Mouse (Mus musculus) heart, postnatal 14 days (tissue): ENCODE measurements around the gene Slc2a5. TPM values are rescaled to one million over a fixed set of nuclear protein-coding genes. Genes with fewer than 3 reads are reported as not detected.

Source experiments
- DNase-seq, 2 experiments: peaks; one replicate each; pipeline ENCODE4 v3.0.0; 2021 to 2022
- intact Hi-C: fragments of 180-260 bp; cut with DNase I; formaldehyde crosslinking; loops from one replicate; pipeline ENCODE4 v1.15.1; 2025
- total RNA-seq, 2 experiments: library from RNA; stranded (reverse); gene quantifications; 2 replicates each; pipeline ENCODE4 v1.2.3; 2021

Slc2a5 gene
- total RNA-seq, 2 experiments from 2014 or later, result 0.17 TPM; not detected in 1

DNA sequence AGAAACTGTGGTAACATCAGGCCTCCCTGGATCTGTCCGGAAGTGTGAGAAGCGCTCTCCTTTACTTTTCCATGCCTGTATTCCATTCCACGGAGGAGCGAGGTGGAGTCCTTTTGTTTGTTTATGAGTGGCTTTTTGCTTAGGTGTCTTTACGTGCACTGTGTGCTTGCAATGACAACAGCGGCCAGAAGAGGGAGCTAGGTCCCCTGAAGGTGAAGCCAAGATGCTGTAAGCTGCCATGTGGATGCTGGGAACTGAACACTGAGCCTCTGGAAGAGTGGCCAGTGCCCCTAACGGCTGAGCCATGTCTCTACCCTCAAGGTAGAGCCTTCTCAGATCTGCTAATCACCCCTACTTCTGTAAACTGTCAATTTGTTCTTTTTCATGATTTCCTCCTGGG, 62.2 kb downstream of the Slc2a5 start:
- intact Hi-C loops, result no loop called here
- no peak for DNase-seq

DNA sequence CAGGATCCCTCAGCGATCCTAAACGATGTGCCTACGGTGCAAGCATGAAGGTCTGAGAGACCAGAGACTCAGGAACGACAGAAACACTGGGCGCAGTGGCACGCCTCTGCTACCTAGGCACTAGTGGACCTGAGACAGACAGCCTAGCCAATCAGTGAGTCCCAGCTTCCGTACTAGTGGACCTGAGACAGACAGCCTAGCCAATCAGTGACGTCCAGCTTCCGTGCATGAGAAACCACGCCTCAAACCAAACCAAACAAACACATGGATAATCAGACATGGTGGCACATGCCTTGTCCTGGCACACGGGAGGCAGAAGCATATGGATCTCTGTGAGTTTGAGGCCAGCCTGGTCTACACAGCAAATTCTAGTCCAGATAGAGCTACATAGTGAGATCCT, 69.2 kb downstream of the Slc2a5 start:
- DNase-seq, result no peak
- intact Hi-C loops, result no loop called here

- intact Hi-C loops, result no loop called here
- DNase-seq, result no peak
Observed at GRCm38 (mm10) chr4:150192199-150192598, 73.1 kb downstream of the Slc2a5 start.

Other genes with a start within 250 kb of the Slc2a5 start
- 10 to 100 TPM; 44.8 to 49.3 TPM for gene Spsb1, start 164.2 kb upstream of the Slc2a5 start, total RNA-seq
- 10 to 100 TPM; 41.0 to 45.9 TPM for gene H6pd, start 110.3 kb upstream of the Slc2a5 start, total RNA-seq
- 10 to 100 TPM; 29.5 to 33.7 TPM for gene Gpr157, start 31.9 kb upstream of the Slc2a5 start, total RNA-seq
- gene Slc2a7, start 29.7 kb downstream of the Slc2a5 start, total RNA-seq, result not detected
- not detected for gene Car6, start 82.0 kb downstream of the Slc2a5 start, total RNA-seq
- gene Eno1, start 117.4 kb downstream of the Slc2a5 start, total RNA-seq, result 100 to 1,000 TPM; 165 to 170 TPM
- 10 to 100 TPM; 52.5 to 62.6 TPM for gene Rere, start 162.4 kb downstream of the Slc2a5 start, total RNA-seq